Mouse (Mus musculus) megakaryocyte progenitor cell, adult 5-6 weeks (primary cell): Measurements from ENCODE around the gene Fam186a. TPM values are rescaled to one million over a fixed set of nuclear protein-coding genes. Genes with fewer than 3 reads are reported as not detected.
A peak's percentile ranks its signal among the peaks of the same experiment; 100 is the strongest.
"Not testable (repeated sequence)": the region's sequence is repeated elsewhere in the genome, so short reads cannot be mapped to it uniquely, and the experiment has no call there.

Experiments used
- ATAC-seq: replicated peaks from 2 replicates; pipeline ENCODE4 v1.8.0; 2016; ENCODE audit warnings: mild to moderate bottlenecking, moderate TSS enrichment, inconsistent platforms; ENCODE audit not compliant: poor library complexity
- total RNA-seq, 2 experiments: library from RNA; stranded (forward) in 1 of 2; stranded (reverse) in 1 of 2; fragments of 157-497, 149-512 nt in 1 of 2; fragments of 200-1000 nt in 1 of 2; gene quantifications; 2 replicates each; pipeline versions ENCODE4 v1.2.3 to v1.2.4; 2015 to 2017

The Fam186a gene
- total RNA-seq (2015) (not detected in 2 replicates), total RNA-seq (2017) (not detected in 2 replicates)

DNA sequence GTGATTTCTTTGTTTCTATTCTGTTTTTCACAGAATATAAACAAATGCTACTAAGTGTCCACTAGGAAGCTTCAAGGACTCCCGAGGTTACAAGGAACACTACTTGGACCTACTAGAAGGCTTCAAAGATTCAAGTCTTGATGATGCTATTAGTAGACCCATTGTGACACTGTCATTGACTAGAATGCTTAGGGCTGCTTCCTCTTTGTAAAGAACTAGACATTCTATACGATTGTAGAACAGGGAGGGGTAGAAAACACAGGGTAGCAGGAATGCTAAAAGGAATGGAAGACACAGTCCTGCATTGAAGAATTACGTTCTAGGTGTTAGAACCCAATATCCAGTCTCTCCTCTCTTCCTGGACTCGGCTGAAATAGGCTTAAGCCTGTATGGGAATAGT lies at the start of gene Fam186a:
Gene Fam186a, minus strand, starts transcription at position 101 of the 400 bp plus-strand sequence.
- no peak for ATAC-seq

DNA sequence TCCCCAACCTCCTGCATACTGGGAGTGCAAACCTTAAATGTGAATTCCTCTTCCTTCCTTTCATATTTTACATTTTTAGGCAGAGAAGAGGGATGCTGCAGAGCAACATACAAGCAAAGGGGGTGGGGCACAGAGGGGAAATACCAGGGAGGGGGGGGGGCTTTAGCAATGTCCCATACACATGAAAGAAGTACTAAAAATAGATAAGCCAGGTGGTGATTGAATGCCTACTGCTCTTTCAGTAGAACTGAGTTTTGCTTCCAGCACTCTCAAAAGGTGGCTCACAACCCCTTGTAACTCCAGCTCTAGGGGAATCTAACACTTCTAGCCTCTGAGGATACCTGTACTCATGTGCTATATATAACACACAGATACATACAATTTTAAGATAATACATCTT lies 39.3 kb upstream of the Fam186a start:
- ATAC-seq, result no peak

DNA sequence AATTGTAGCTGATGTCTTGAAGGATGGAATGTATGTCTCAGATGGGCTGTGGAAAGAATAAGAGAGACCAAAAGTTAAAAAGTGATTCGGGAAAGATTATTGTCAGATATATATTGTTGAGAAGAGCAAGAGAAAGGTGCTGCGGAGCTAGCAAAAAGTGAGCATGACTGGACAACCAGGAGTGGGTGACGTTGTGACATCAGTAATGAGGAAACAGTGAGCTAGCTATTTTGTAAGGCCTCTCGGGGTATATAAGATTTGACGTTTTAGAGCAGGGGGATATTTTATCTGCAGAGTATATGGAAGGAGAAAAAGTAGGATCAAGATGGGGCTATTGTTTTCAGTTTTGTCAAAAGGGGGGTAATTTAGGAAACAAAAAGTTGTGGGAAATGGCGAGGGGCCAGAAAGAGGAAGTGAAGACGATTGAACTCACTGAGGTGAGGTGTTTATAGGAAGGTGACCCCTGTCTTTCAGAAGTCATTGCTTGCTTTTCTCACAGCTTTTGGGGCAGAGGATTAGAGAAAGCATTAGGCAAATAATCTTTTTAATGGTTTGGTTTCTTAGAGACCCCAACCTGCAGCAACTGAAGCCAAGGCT lies 37.9 kb upstream of the Fam186a start:
- ATAC-seq, result peak; percentile 44; the same call in 1 of the 2 replicates

DNA sequence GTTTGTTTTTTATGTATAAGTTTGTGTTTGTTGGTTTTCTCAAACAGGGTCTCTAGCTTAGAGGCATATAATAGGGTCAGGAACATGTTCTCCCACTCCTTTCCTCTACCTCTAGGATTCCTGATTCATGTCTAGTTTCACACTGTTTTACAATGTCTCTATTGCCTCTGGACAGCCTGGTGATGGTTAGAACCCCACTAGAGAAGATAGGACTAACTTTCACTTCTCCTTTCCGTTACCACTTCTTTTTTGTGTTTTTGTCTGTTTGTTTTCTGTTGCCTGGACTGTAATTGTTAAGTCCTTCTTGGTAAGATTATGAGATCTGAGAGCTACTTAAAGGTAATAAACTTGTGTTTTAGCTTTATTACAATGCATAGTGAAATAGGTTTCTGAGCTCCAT lies 32.5 kb upstream of the Fam186a start:
- peak; percentile 37; the same call in 1 of the 2 replicates for ATAC-seq

DNA sequence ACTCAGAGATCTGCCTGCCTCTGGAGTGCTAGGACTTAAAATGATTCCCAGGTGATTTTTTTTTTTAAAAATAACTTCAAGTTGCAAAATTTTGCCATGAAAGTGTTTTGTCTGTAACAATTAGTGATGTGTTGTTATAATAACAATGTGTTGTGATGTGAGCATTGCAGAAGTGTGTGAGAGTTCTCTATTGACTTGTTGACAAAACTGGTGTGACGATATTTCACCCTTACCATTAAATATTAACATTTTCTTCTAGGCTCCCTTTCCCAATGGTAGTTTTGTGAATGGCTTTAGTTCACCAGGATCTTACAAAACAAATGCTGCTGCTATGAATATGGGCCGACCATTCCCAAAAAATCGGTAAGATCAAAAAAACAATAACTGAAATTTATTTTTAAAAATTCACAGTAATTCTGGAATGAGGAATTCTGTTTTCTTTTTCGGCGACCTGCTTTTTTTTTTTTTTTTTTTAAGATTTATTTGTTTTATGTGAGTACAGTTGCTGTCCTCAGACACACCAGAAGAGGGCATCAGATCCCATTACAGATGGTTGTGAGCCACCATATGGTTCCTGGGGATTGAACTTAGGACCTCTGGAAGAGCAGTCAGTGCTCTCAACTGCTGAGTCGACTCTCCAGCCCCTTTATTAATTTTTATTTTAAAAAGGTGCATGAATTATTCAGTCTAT lies 30.4 kb upstream of the Fam186a start:
- no peak for ATAC-seq

DNA sequence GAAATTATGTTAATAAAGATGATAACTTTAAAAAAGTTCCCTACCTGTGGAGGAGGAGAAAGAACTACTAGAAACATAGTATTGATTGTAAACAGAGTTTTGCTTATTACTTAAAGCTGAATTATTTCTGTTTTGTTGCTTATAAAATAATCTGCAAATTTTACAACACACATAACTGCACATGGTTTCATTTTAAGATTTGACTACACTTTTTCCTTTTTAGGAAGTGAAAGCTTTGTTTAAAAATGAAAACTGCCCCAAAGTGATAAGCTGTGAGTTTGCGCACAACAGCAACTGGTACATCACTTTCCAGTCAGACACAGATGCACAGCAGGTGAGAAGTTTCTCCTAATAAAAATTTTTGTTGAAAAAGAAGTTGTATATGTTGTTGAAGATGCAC lies 26.2 kb upstream of the Fam186a start:
- no peak for ATAC-seq

DNA sequence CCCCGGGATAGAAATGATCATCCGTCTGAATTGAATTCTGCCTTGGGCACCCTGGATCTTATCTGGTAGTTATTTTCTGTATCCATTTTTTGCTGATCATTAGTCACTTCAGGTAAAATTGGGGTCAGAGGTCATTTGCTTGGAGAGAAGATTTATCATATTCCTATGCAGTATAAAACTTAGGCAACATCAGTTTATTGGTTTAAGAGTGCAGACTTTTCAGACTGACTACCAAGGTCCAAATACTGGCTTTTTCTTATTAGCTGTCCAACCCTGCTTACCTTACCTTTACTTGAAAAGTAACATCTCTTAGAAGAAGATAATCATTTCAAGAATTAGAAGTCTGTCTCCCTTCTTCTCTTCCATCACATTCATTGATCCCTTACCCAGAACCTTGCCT lies 12.9 kb upstream of the Fam186a start:
- ATAC-seq, result no peak

DNA sequence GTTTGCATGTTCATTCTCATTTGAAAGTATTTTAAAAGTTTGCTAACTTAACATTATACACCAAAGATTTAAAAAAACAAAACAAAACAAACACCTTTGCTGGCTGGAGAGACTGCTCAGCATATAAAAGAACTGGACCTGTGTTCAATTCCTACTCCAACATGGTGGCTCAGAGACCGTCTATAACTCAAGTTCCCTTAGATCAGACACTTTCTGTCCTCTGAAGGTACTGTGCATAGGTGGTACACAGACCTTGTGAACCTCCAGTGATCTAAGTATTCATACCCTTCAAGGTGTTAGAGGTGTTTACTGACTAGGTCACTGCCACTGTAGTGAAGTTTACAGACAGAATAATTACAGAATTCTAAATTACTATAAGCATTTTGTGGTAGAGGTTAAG lies 12.4 kb upstream of the Fam186a start:
- no peak for ATAC-seq

DNA sequence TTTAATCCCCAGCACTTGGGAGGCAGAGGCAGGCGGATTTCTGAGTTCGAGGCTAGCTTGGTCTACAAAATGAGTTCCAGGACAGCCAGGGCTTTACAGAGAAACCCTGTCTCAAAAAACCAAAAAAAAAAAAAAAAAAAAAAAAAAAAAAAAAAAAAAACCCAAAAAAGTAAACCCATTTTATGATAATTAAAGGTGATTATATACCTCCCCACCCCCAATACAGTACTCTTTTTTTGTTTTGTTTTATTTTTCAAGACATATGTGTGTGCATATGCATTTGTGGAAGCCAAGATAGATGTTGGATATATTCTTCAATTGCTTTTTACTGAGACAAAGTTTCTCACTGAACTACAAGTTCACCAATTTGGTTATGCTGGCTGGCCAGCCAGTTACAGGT lies 9.3 kb upstream of the Fam186a start:
- ATAC-seq, result not testable (repeated sequence)

DNA sequence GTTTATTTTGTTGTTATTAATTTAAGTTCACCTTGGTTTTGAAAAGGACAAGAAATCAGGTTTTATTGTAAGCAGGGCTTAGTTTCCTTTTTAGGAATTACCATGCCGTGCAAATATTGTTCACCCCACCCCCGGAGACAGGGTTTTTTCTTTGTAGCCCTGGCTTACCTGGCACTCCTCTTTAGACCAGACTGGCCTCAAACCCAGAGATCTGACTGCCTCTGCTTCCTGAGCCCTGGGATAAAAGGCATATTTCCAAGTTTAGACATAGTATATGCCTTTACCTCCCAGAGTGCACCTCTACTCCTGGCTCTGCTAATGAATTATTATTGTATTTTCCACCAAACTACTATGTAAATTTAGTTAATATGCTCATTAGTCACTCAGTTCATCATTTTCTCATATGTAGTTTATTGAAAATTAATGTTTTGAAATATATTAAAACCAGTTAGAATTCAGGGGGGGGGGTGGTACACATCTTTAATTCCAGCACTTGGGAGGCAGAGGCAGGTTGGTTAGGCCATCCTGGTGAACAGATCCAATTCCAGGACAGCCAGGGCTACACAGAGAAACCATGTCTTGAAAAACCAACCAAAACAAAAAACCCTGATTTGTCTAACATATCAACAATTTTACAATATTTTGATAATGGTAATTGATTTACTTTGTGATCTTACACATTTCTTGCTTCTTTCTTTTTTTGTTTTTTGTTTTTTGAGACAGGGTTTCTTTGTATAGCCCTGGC lies 7.8 kb upstream of the Fam186a start:
- ATAC-seq, result no peak

DNA sequence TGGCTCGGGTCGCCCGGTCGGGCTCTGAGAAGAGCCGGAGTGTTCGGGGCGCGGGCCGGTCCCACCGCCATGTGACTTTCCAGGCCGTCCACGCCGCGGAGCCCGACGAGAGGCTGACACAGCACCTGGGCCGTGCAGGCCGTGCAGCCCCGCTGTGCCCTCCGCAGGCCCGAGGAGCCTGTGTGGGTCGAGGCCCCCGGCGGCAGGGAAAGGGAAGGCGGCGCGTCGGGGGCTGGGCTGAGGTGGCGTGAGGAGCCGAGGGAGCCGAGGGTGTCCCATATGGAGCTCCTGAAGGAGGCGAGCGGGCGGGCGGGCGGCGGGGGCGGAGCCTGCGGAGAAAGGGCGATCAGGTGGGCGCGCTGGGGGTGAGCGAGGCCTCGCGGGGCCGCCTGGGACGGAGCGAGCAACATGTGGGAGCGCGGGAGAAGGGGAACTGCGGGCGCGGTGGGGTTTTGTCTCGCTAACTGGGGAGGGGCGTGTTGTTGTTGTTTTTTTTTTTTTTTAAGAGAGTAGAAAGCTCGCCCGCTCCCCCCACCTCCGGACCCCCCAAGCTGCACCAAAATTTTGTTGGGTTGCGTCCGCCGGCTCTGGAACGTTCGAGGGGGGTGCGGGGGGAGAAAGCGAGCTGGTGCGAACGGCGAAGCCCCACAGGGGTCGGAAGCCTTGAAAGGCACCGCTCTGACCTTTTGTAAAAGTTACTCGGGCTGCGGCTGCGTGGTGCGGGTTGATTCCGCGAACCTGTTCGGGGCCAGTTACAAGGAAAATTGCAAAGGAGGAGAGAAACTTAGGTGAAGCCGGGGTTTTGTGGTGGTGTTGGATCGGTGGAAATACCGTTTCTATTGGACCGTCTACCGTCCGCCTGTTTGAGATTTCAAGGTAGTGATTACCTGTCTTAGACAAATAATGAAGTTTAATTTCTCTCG lies 6.4 kb upstream of the Fam186a start:
- ATAC-seq, result peak; percentile 55

DNA sequence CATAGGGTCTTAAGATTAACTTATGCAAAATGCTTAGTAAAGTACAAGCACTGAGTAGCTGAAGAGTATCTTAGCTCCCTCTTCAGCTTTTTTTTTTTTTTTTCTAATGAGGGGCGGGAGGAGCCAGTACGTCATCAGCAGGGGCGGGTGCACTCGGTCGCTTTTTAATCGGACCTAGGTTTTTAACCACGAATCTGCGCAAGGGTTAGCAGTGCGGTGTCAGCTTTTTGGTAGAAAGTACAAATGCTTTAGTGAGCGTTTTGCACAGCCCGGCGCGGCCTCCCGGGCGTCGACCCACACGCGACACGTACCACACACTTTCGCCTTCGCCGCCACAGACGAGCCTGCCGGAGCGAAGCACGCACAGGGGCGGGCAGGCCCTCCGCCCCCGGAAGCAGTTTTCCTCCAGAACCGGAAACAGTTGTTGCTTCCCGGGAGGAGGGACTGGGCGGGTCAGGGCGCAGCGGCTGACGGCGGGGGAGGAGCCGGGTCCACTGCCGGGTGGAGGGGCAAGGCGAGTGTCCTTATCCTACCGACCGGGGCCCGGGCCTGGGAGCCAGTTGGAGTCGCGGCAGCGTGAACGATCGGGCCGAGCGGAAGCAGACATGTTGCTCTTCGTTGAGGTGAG lies 5.6 kb upstream of the Fam186a start:
- peak; percentile 93 for ATAC-seq

DNA sequence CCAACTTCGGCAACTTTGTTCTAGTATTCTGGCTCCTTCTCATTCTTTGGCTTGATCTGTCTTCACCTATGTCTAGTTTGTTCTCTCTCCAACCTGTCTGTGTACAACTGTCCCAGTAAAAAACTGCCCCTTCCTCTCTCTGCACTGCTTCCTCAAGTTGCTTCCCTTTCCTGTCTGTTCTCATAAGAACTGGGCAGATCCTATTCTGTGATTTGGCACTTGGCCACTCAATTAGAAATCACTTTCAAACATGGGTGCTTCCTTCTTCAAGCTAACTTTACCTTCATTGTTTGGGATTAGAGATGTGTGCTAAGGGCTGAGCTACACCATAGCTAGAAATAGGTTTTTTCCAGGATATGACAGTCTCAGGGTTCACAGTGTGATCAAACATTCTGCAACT lies 3.7 kb upstream of the Fam186a start:
- no peak for ATAC-seq

DNA sequence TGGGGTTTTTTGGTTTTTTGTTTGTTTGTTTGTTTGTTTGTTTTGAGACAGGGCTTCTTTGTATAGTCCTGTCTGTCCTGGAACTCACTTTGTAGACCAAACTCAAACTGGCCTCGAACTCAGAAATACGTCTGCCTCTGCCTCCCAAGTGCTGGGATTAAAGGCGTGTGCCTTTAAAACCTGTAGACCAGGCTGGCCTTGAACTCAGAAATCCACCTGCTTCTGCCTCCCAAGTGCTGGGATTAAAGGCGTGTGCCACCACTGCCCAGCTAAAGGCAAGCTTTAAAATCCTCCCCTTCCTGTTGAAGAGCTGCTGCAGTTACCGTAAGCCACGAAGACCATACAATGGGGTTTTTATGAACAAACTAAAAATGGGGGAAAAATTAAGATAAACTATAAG lies 2.9 kb upstream of the Fam186a start, which contains the start of gene Larp4:
Gene Larp4, plus strand, starts transcription at position 301 of the 400 bp plus-strand sequence.
- not testable (repeated sequence) for ATAC-seq

DNA sequence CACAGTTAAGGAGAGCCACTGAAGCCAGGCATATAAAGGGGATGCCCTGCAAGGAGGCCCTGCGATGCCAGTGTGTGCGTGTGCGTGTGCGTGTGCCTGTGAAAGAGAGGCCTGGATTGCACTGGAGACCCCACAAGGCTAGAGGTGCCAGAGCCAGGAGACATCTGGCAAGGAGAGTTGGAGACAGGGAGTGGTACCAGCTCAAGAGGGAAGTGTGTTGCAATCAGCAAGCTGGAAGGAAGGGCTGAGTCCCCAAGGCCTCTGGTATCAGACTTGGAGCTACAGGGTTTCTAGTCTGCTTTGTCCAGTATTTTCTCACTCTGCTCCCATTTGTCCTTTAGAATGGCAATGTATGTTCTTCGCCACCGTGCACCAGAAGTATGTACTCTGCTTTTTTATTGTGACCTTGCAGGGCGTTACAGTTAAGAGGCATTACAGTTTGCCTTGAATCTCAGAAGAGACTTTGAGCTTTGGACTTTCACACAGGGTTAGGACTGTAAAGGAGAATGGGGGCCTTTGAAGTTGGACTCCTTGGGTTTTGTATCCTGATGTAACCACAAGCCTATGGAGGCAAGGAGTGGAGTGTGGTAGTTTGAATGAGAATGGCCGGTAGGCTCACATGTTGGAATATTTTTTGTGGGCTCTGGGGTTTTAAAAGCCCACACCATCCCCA lies 1.6 kb downstream of the Fam186a start:
- ATAC-seq, result 0 out of 2 replicates have a peak, but pooled peaks have one; percentile 37

DNA sequence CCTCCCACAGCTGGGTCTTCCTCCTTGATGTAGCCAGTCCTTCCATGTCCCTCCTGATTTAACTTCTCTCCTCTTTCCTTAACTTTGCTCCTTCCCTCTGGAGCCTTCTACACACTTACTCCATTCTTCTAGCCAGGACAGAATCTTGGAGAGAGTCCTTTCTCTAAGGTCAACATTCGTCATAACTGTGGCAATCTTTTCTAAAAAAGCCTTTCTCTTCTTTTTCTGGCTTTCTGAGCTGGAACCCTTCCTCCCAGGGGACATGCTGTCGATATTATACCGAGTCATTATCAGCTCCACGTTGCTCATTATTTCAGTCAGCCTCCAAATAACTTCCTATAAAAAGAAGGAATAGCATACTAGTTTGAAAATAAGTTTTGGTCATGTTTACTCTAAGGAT lies 11.5 kb downstream of the Fam186a start:
- no peak for ATAC-seq

DNA sequence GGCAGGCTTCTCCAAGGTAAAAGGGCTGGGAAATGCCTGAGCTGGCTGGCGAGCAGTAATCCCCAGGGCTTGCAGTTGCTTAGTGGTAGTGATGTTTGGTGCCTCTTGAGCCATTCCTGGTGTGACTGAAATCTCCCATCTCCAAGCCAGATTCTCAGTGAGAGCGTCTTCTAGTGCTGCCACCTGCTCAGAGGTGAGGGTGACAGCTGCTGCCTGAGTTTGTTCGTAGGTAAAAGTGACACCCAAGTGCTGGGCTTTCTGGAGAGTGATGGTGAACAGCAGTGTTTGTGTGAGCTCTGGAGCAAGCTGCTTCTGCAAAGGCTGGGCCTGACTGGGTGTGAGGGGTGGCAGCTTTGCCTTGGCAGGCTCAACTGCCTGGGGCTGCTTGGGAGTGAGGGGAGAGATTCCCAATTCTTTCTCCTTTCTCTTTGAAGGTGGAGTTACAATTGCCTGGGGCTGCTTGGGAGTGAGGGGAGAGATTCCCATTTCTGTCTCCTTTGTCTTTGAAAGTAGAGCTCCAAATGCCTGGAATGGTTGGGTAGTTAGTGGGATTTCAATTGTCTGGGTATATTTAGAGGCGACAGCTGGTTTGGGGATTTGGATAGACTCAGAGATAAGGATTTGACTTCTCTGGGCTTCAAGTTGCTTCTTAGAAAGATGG lies 25.8 kb downstream of the Fam186a start:
- no peak for ATAC-seq

DNA sequence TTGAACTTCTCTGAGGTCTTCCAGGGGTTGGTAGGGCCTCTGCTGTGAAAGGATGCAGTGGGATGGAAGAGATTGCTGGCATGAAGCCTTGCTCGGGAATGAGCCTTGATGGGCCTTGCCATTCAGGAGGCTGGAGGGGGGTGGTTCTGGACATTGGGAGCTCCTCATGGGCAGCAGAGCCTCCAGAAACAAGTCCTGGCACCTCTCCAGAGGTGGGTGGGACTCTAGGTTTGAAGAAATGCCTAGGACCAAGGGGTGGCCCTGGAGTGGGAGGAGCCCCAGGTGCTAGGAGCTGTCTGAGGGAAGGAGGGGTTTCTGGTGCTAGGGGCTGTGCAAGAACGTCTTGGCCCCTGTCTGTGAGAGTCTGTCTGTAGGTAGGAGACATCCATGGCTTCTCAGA lies 26.4 kb downstream of the Fam186a start:
- ATAC-seq, result no peak

DNA sequence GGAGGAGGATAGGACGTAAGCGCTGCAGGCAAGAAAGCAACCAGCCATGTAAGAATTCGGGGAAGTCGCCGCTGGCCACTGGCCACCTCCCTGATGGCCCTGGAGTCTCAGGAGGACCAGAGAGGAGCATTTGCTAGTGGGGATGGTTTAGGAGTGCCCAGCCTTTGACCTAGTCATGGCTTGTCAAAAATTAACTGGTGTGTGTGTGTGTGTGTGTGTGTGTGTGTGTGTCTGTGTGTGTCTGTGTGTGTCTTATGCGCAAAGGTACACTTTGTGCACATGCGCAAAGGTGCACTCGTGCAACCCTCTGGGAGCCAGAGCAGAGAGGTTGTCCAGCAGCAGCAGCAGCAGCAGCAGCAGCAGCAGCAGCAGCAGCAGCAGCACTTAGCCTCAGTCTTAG lies 29.0 kb downstream of the Fam186a start:
- ATAC-seq, result no peak
